Mouse (Mus musculus) embryonic facial prominence, embryonic 10.5 days (tissue): ENCODE results near the gene Atf2. TPM values are rescaled to one million over a fixed set of nuclear protein-coding genes. Genes with fewer than 3 reads are reported as not detected.

ENCODE experiments used
- polyA plus RNA-seq: library from polyadenylated mRNA; unstranded; fragments of >200 nt; fragmentation: Nextera tagmentation; extraction: Ambion mirVana; gene quantifications from 2 replicates; pipeline ENCODE4 v1.2.1, GENCODE M21; 2016

Gene Atf2
- polyA plus RNA-seq, 1 experiment from 2014 or later, result 80.0 TPM

Other genes starting within 250 kb of the Atf2 start
- gene Chn1, start 117.3 kb downstream of the Atf2 start, polyA plus RNA-seq, result 38.2 and 40.0 TPM in 2 replicates
- 851 and 858 TPM in 2 replicates for gene Atp5g3, start 18.7 kb upstream of the Atf2 start, polyA plus RNA-seq